Mouse (Mus musculus) intestine, embryonic 14.5 days (tissue): ENCODE data around the gene Arid1b. TPM values are rescaled to one million over a fixed set of nuclear protein-coding genes. Genes with fewer than 3 reads are reported as not detected.
A peak's percentile ranks its signal among the peaks of the same experiment; 100 is the strongest.

Experiments
- ATAC-seq: fragments of 200-750 bp; cut with Nextera tagmentation; replicated peaks from 2 replicates; pipeline ENCODE4 v1.8.0; 2017; ENCODE audit warnings: low read depth, moderate number of reproducible peaks, moderate TSS enrichment, moderate library complexity; ENCODE audit not compliant: low FRiP score, low TSS enrichment
- DNase-seq: peaks from one replicate; pipeline ENCODE4 v3.0.0-alpha.2; 2018; ENCODE audit warnings: low spot score
- H3K27ac ChIP-seq: fragments of 300-500 bp; sonication (generic); 2 replicates; pipeline ENCODE4 v1.5.1; 2014; ENCODE audit warnings: low read depth, mild to moderate bottlenecking, control low read depth
- H3K27me3 ChIP-seq: fragments of 300-500 bp; sonication (generic); replicated peaks from 2 replicates; pipeline ENCODE4 v1.6.1; 2014; ENCODE audit warnings: low read length, control low read depth; ENCODE audit not compliant: control insufficient read depth, insufficient read depth
- H3K36me3 ChIP-seq: fragments of 300-500 bp; sonication (generic); 2 replicates; pipeline ENCODE4 v1.6.1; 2014; ENCODE audit warnings: low read length, control low read depth; ENCODE audit not compliant: control insufficient read depth, insufficient read depth
- H3K4me1 ChIP-seq: fragments of 300-500 bp; sonication (generic); replicated peaks from 2 replicates; pipeline ENCODE4 v1.6.1; 2014; ENCODE audit warnings: low read length, control low read depth, mixed read lengths; ENCODE audit not compliant: control insufficient read depth, insufficient read depth
- H3K4me2 ChIP-seq: fragments of 300-500 bp; sonication (generic); 2 replicates; pipeline ENCODE4 v1.6.1; 2014; ENCODE audit warnings: low read length
- H3K4me3 ChIP-seq: fragments of 300-500 bp; sonication (generic); 2 replicates; pipeline ENCODE4 v1.5.1; 2014; ENCODE audit warnings: low read depth, low read length, control low read depth, mixed read lengths
- H3K9ac ChIP-seq: fragments of 300-500 bp; sonication (generic); 2 replicates; pipeline ENCODE4 v1.6.1; 2014; ENCODE audit warnings: mild to moderate bottlenecking, low read length
- H3K9me3 ChIP-seq: fragments of 300-500 bp; sonication (generic); 2 replicates; pipeline ENCODE4 v1.6.1; 2016; ENCODE audit warnings: low read length, control low read depth; ENCODE audit not compliant: control insufficient read depth
- WGBS: fragments of 180-500 bp; shearing (Covaris S2); extraction: QIAGEN DNeasy Blood & Tissue Kit; methylation state at CpG from one replicate; pipeline ENCODE4 v1.1.7; 2014; 5-methylcytosine and 5-hydroxymethylcytosine counted together
- polyA plus RNA-seq: library from polyadenylated mRNA; unstranded; fragments of >200 nt; fragmentation: Nextera tagmentation; extraction: Ambion mirVana; gene quantifications from 2 replicates; pipeline ENCODE4 v1.2.1, GENCODE M21; 2014

The Arid1b gene
- polyA plus RNA-seq, 1 experiment from 2014 or later = 16.4 TPM

DNA sequence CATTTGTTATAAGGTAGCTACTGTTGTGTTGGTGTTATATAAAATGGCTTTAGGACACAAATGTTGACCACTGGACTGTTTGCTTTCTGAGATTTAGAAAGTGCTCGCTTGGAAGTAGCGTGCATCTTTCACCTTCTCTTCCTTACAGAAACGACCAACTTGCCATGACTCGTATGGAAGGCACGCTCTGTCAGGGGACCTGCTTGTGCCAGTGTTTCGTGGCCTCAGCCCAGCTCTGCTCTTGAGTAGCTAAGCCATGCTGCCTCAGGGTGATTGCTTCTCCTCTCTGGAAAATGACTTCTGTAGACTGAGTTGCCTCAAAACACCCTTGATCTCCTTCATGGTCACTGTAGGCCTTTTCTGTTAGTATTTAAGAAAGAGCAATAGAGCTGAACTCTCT is 137.6 kb downstream of the Arid1b start:
- H3K4me2 ChIP-seq = no peak overlapping the region
- no peak for ATAC-seq
- H3K4me3 ChIP-seq = no peak overlapping the region
- DNase-seq = no peak
- H3K27ac ChIP-seq = no peak overlapping the region
- peaks cover 9% of the 10 kb centered on the region; the same call in 1 of the 2 replicates for H3K36me3 ChIP-seq
- H3K4me1 ChIP-seq = no peaks in the 10 kb centered on the region
- no peaks in the 10 kb centered on the region for H3K9me3 ChIP-seq
- H3K27me3 ChIP-seq = no peaks in the 10 kb centered on the region
- no peak overlapping the region for H3K9ac ChIP-seq
- 93% methylated on average over 6 of the region's 6 CpGs for WGBS

DNA sequence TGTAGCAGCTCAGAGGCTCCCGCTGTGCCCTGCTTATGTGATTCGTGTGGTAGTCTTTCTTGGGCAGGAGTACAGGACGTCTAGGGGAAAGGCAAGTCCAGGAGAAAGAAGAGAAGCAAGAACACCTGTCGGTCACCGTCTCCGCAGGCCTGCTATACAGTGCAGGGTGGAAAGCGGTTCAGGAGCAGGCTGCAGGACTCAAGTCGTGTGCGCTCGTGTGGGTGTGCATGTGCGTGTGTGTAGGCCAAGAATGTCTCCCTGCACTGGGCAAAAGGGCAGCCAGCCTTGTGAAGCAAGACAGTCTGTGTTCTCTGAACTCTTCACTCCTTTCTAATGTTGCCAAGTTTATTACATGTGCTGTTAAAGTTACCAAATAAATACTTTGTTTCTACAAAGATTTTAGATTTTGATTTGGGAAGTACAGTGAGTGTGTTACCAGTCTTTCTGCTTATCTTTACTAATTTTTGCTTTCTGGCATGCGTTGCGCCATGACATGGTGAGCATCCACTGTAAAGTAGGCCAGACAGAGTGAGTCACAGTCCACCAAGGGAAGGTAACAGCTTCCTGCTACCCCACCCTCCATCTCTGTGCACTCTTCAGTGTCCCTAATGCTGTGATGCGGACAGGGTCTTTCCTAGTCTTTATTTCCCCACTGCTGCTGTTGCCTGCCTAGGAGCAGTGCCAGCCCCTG is 138.3 kb downstream of the Arid1b start:
- Histone ChIP-seq H3K27ac (no peak overlapping the region), H3K27me3 (no peaks in the 10 kb centered on the region), H3K9me3 (no peaks in the 10 kb centered on the region), H3K9ac (no peak overlapping the region), H3K4me3 (no peak overlapping the region), H3K4me2 (no peak overlapping the region), H3K36me3 (peaks cover 7% of the 10 kb centered on the region; the same call in 1 of the 2 replicates), H3K4me1 (no peaks in the 10 kb centered on the region)
- no peak for DNase-seq
- 88% methylated on average over 14 of the region's 14 CpGs for WGBS
- no peak for ATAC-seq

DNA sequence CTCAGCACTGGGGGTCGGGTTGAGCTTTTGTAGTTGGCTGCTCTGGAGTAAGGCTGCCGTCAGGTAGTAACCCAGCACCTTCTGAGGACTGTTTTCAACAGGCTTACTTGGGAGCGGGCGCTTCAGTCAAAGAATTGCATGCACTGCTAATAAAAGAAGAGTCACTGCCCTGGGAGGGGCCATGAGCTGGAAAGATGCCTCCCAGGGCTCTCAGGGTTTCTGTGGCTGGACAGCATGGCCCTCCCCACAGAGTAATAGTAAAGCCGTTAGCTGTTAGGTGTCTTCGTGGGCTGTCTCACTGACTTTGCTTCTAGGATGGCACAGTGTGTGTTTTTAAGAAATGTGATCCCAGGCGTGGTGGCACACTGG is 138.8 kb downstream of the Arid1b start:
- no peak for DNase-seq
- Histone ChIP-seq H3K4me2 (no peak overlapping the region), H3K36me3 (peaks cover 4% of the 10 kb centered on the region; the same call in 1 of the 2 replicates), H3K4me3 (no peak overlapping the region), H3K9me3 (no peaks in the 10 kb centered on the region), H3K9ac (no peak overlapping the region), H3K27ac (no peak overlapping the region), H3K4me1 (peaks cover 4% of the 10 kb centered on the region), H3K27me3 (no peaks in the 10 kb centered on the region)
- WGBS = 84% methylated on average over 7 of the region's 7 CpGs
- ATAC-seq = no peak

DNA sequence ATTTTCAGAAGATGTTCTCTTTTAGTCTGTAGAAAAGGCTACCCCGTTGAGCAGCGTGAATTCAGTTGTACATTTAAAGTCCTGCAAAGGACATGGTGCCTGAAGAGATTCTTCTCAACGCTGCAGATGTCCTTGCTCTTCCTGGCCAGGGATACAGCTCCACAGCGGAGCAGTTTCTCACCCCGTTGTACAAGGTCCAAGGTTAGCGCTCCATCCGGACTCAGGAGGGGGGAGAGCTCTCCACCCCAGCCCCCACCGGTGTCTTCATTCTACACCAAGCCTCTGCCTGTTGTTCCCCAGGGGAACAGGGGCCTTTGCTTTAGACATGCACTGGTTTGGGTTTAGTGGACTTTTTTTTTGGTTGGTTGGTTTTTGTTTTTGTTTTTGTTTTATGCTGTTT is 139.7 kb downstream of the Arid1b start:
- Histone ChIP-seq H3K9me3 (no peaks in the 10 kb centered on the region), H3K4me3 (no peak overlapping the region), H3K9ac (no peak overlapping the region), H3K27ac (no peak overlapping the region), H3K4me2 (no peak overlapping the region), H3K4me1 (peaks cover 5% of the 10 kb centered on the region), H3K36me3 (peaks cover 4% of the 10 kb centered on the region; the same call in 1 of the 2 replicates), H3K27me3 (no peaks in the 10 kb centered on the region)
- DNase-seq (no peak), ATAC-seq (no peak)
- WGBS = 78% methylated on average over 8 of the region's 8 CpGs

DNA sequence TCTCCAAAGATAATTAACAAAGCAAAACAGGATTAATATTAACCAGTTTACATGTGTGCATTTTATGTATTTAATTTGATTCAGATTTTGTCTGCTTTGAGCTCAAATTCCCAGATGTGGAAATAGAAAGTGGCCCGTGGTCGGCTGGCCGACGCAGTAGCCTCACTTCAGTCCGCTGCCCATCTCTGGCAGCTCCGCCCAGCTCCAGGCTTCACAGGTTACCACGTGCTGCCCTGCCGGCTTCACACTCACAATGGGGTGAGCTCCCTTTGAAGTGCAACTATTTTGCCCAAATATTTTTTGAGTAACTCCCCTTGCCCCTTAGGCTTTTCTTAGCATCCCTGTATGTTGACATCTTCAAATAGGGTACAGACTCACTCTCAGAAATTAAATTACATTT is 140.1 kb downstream of the Arid1b start:
- Histone ChIP-seq H3K36me3 (peaks cover 4% of the 10 kb centered on the region; the same call in 1 of the 2 replicates), H3K4me3 (no peak overlapping the region), H3K9ac (no peak overlapping the region), H3K4me1 (peaks cover 10% of the 10 kb centered on the region), H3K9me3 (no peaks in the 10 kb centered on the region), H3K4me2 (no peak overlapping the region), H3K27ac (no peak overlapping the region), H3K27me3 (no peaks in the 10 kb centered on the region)
- DNase-seq = no peak
- ATAC-seq = no peak
- 75% methylated on average over 8 of the region's 8 CpGs for WGBS

DNA sequence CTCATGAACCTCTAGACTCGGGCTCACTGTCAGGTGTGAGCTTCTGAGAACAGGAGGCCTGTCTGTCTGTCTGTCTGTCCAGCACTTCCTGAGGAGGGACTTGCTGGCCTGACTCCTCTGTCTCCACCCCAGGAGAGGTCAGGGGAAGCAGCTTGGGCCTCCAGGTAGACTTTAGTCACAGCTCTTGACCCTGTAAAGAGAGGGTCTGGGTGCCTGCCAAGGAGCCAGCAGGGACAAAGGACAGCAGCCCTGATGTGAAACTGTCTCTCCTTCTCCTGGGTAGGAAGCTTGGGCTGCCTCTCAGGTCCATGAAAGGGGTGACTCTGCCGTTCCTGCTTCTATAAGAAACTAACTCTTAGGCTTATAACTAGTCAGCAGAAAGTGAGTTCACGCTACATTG is 143.8 kb downstream of the Arid1b start:
- DNase-seq (no peak), ATAC-seq (no peak)
- no peak overlapping the region for H3K9ac ChIP-seq
- H3K9me3 ChIP-seq = no peaks in the 10 kb centered on the region
- no peak overlapping the region for H3K27ac ChIP-seq
- H3K27me3 ChIP-seq = no peaks in the 10 kb centered on the region
- H3K4me1 ChIP-seq = peaks cover 15% of the 10 kb centered on the region
- H3K36me3 ChIP-seq = no peaks in the 10 kb centered on the region; the same call in 1 of the 2 replicates
- no peak overlapping the region for H3K4me3 ChIP-seq
- no peak overlapping the region for H3K4me2 ChIP-seq
- 59% methylated on average over 3 of the region's 3 CpGs for WGBS

DNA sequence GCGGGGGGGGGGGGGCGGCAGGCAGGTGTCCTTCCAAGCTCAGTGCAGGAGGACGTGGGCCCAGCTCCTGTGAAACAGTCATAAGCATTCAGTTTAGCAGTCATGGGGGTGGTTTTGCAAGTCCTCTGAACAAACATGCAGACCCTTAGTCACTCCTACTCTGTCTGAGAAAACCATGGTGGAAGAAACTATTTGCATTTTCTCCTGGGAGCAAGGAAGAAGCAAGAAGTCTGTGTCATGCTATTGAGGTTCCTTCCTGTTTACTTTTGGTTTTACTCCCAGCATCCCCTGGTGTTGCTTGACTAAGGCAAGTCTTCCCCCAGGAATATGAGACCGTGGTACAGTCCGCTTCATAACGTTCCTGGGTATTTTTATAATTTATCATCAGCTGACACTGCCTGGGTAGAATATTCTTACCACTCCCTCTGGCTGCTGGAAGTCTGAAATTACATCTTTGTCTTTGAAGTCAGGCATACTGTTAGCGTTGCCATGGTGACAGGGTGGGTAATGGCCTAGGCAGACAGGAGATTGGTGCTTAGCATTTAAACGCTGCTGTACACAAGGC is 144.6 kb downstream of the Arid1b start:
- no peak overlapping the region for H3K9ac ChIP-seq
- 9% methylated on average over 8 of the region's 8 CpGs for WGBS
- H3K4me3 ChIP-seq = no peak overlapping the region
- H3K4me2 ChIP-seq = 0 out of 2 replicates have a peak overlapping the region, but pooled peaks have one; percentile 2
- H3K27ac ChIP-seq = peak overlapping the region; percentile 64
- H3K36me3 ChIP-seq = no peaks in the 10 kb centered on the region; the same call in 1 of the 2 replicates
- peaks cover 15% of the 10 kb centered on the region for H3K4me1 ChIP-seq
- H3K27me3 ChIP-seq = no peaks in the 10 kb centered on the region
- no peaks in the 10 kb centered on the region for H3K9me3 ChIP-seq
- peak; percentile 78 for ATAC-seq
- DNase-seq = peak; percentile 70

DNA sequence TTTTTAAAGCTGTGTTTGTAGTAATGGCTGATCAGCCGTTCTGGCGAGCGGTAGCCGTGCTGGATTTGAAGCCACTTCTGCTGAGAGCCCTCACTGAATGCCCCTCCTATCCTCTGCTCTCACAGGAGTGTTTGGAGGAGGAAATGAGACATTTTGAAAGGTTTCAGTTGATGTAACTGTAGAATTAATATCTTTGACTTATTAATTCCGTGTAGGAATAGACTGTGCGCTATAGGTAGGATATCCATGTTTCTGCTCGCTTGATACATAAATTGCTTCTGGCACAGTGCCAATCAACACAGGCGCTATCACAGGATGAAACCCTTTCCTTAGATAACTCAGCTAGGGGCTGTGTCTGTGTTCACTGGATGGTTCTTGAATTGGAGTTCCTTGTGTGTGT is 145.4 kb downstream of the Arid1b start:
- H3K9ac ChIP-seq = no peak overlapping the region
- H3K4me3 ChIP-seq = no peak overlapping the region
- DNase-seq = no peak
- 27% methylated on average over 8 of the region's 8 CpGs for WGBS
- ATAC-seq = no peak
- H3K36me3 ChIP-seq = no peaks in the 10 kb centered on the region; the same call in 1 of the 2 replicates
- H3K9me3 ChIP-seq = no peaks in the 10 kb centered on the region
- peak overlapping the region; percentile 64 for H3K27ac ChIP-seq
- peaks cover 15% of the 10 kb centered on the region for H3K4me1 ChIP-seq
- no peaks in the 10 kb centered on the region for H3K27me3 ChIP-seq
- no peak overlapping the region for H3K4me2 ChIP-seq
